Mouse (Mus musculus) limb, embryonic 13.5 days (tissue): ENCODE results near the gene Flnb. TPM values are rescaled to one million over a fixed set of nuclear protein-coding genes. Genes with fewer than 3 reads are reported as not detected.

Experiments
- ATAC-seq: fragments of 200-750 bp; cut with Nextera tagmentation; 2 replicates; pipeline ENCODE4 v1.8.0; 2017; ENCODE audit warnings: low read depth, moderate number of reproducible peaks, moderate TSS enrichment; ENCODE audit not compliant: low FRiP score
- H3K27ac ChIP-seq: fragments of 300-500 bp; sonication (generic); 2 replicates; pipeline ENCODE4 v1.5.1; 2015; ENCODE audit warnings: inconsistent platforms, mild to moderate bottlenecking, moderate library complexity
- H3K27me3 ChIP-seq: fragments of 300-500 bp; sonication (generic); 2 replicates; pipeline ENCODE4 v1.6.1; 2015; ENCODE audit warnings: mild to moderate bottlenecking, inconsistent platforms
- H3K36me3 ChIP-seq: fragments of 300-500 bp; sonication (generic); 2 replicates; pipeline ENCODE4 v1.6.1; 2015; ENCODE audit warnings: inconsistent platforms, mild to moderate bottlenecking, moderate library complexity
- H3K4me1 ChIP-seq: fragments of 300-500 bp; sonication (generic); 2 replicates; pipeline ENCODE4 v1.6.1; 2015; ENCODE audit warnings: inconsistent platforms
- H3K4me2 ChIP-seq: fragments of 300-500 bp; sonication (generic); replicated peaks from 2 replicates; pipeline ENCODE4 v1.6.1; 2015; ENCODE audit warnings: inconsistent platforms, mild to moderate bottlenecking, moderate library complexity
- H3K4me3 ChIP-seq: fragments of 300-500 bp; sonication (generic); 2 replicates; pipeline ENCODE4 v1.5.1; 2015; ENCODE audit warnings: moderate library complexity, mild to moderate bottlenecking, inconsistent platforms
- H3K9ac ChIP-seq: fragments of 300-500 bp; sonication (generic); 2 replicates; pipeline ENCODE4 v1.6.1; 2015; ENCODE audit warnings: mild to moderate bottlenecking, inconsistent platforms
- H3K9me3 ChIP-seq: fragments of 300-500 bp; sonication (generic); 2 replicates; pipeline ENCODE4 v1.6.1; 2016; ENCODE audit warnings: inconsistent platforms
- WGBS: fragments of 180-500 bp; shearing (Covaris S2); methylation state at CpG from one replicate; pipeline ENCODE4 v1.1.7; 2015; 5-methylcytosine and 5-hydroxymethylcytosine counted together
- polyA plus RNA-seq: library from polyadenylated mRNA; unstranded; fragments of >200 nt; fragmentation: Nextera tagmentation; extraction: Ambion mirVana; gene quantifications from 2 replicates; pipeline ENCODE4 v1.2.1, GENCODE M21; 2015

Gene Flnb
- polyA plus RNA-seq, 1 experiment from 2014 or later: 45.3 TPM

GRCm38 (mm10) chr14:7938809-7939784, 121.3 kb downstream of the Flnb start:
- Histone ChIP-seq H3K4me2 (no peak overlapping the region), H3K4me1 (peaks cover 82% of the 10 kb centered on the region), H3K36me3 (peaks cover 73% of the 10 kb centered on the region), H3K4me3 (no peak overlapping the region), H3K9ac (no peak overlapping the region), H3K27ac (peak overlapping the region; percentile 71; the same call in 1 of the 2 replicates), H3K27me3 (no peaks in the 10 kb centered on the region), H3K9me3 (no peaks in the 10 kb centered on the region)
- peak; percentile 64 for ATAC-seq
- 50% methylated on average over 19 of the region's 19 CpGs for WGBS

GRCm38 (mm10) chr14:7941413-7941812, 123.7 kb downstream of the Flnb start:
- 72% methylated on average over 5 of the region's 5 CpGs for WGBS
- H3K4me2 ChIP-seq: no peak overlapping the region
- peaks cover 80% of the 10 kb centered on the region for H3K4me1 ChIP-seq
- H3K27me3 ChIP-seq: no peaks in the 10 kb centered on the region
- no peak overlapping the region for H3K9ac ChIP-seq
- no peaks in the 10 kb centered on the region for H3K9me3 ChIP-seq
- ATAC-seq: no peak
- peaks cover 75% of the 10 kb centered on the region for H3K36me3 ChIP-seq
- H3K4me3 ChIP-seq: no peak overlapping the region
- H3K27ac ChIP-seq: no peak overlapping the region

GRCm38 (mm10) chr14:7943101-7943800, 125.5 kb downstream of the Flnb start:
- no peak for ATAC-seq
- peak overlapping the region; percentile 34; the same call in 1 of the 2 replicates for H3K27ac ChIP-seq
- WGBS: 52% methylated on average over 7 of the region's 7 CpGs

GRCm38 (mm10) chr14:7943801-7944135, 126.0 kb downstream of the Flnb start:
- 73% methylated on average over 3 of the region's 3 CpGs for WGBS
- no peak for ATAC-seq
- H3K4me2 ChIP-seq: no peak overlapping the region
- H3K4me3 ChIP-seq: no peak overlapping the region
- H3K27me3 ChIP-seq: no peaks in the 10 kb centered on the region
- peaks cover 57% of the 10 kb centered on the region for H3K4me1 ChIP-seq
- H3K9me3 ChIP-seq: no peaks in the 10 kb centered on the region
- H3K9ac ChIP-seq: no peak overlapping the region
- peaks cover 90% of the 10 kb centered on the region for H3K36me3 ChIP-seq
- H3K27ac ChIP-seq: peak overlapping the region; percentile 34; the same call in 1 of the 2 replicates

More at GRCm38 (mm10) chr14:7943101-7943800, 125.5 kb downstream of the Flnb start:
- Histone ChIP-seq H3K9ac (no peak overlapping the region), H3K27me3 (no peaks in the 10 kb centered on the region), H3K9me3 (no peaks in the 10 kb centered on the region), H3K4me1 (peaks cover 62% of the 10 kb centered on the region), H3K4me3 (no peak overlapping the region), H3K36me3 (peaks cover 85% of the 10 kb centered on the region), H3K4me2 (no peak overlapping the region)

GRCm38 (mm10) chr14:7944349-7945039, 126.7 kb downstream of the Flnb start:
- no peak for ATAC-seq
- no peaks in the 10 kb centered on the region for H3K9me3 ChIP-seq
- no peak overlapping the region for H3K4me3 ChIP-seq
- H3K36me3 ChIP-seq: peaks cover 96% of the 10 kb centered on the region
- peak overlapping the region; percentile 34; the same call in 1 of the 2 replicates for H3K27ac ChIP-seq
- H3K4me1 ChIP-seq: peaks cover 50% of the 10 kb centered on the region
- WGBS: 49% methylated on average over 8 of the region's 8 CpGs
- no peak overlapping the region for H3K9ac ChIP-seq
- no peak overlapping the region for H3K4me2 ChIP-seq
- no peaks in the 10 kb centered on the region for H3K27me3 ChIP-seq

- H3K27me3 ChIP-seq: no peaks in the 10 kb centered on the region
- 80% methylated on average over 5 of the region's 5 CpGs for WGBS
- H3K4me3 ChIP-seq: no peak overlapping the region
- no peak for ATAC-seq
- peaks cover 96% of the 10 kb centered on the region for H3K36me3 ChIP-seq
- no peak overlapping the region for H3K4me2 ChIP-seq
- no peak overlapping the region for H3K9ac ChIP-seq
- H3K27ac ChIP-seq: no peak overlapping the region
- peaks cover 43% of the 10 kb centered on the region for H3K4me1 ChIP-seq
- H3K9me3 ChIP-seq: no peaks in the 10 kb centered on the region
These were observed 127.5 kb downstream of the Flnb start for GRCm38 (mm10) chr14:7945261-7945660.

- H3K36me3 ChIP-seq: peaks cover 57% of the 10 kb centered on the region
- WGBS: 90% methylated on average over 9 of the region's 9 CpGs
These were observed 133.5 kb downstream of the Flnb start for GRCm38 (mm10) chr14:7951234-7951633.

GRCm38 (mm10) chr14:7952610-7953254, 135.0 kb downstream of the Flnb start:
- no peak for ATAC-seq
- no peaks in the 10 kb centered on the region for H3K9me3 ChIP-seq
- peaks cover 45% of the 10 kb centered on the region for H3K36me3 ChIP-seq
- H3K9ac ChIP-seq: no peak overlapping the region; the same call in 1 of the 2 replicates
- H3K27ac ChIP-seq: 0 out of 2 replicates have a peak overlapping the region, but pooled peaks have one; percentile 0
- H3K27me3 ChIP-seq: no peaks in the 10 kb centered on the region
- no peak overlapping the region for H3K4me2 ChIP-seq
- WGBS: 17% methylated on average over 12 of the region's 12 CpGs
- H3K4me3 ChIP-seq: no peak overlapping the region
- peaks cover 32% of the 10 kb centered on the region for H3K4me1 ChIP-seq

More at GRCm38 (mm10) chr14:7951234-7951633, 133.5 kb downstream of the Flnb start:
- ATAC-seq: no peak
- peaks cover 27% of the 10 kb centered on the region for H3K4me1 ChIP-seq
- H3K9ac ChIP-seq: no peak overlapping the region
- H3K9me3 ChIP-seq: no peaks in the 10 kb centered on the region
- H3K27ac ChIP-seq: no peak overlapping the region
- H3K27me3 ChIP-seq: no peaks in the 10 kb centered on the region
- no peak overlapping the region for H3K4me3 ChIP-seq
- no peak overlapping the region for H3K4me2 ChIP-seq

GRCm38 (mm10) chr14:7954071-7954471, 136.3 kb downstream of the Flnb start:
- ATAC-seq: peak; percentile 21; the same call in 1 of the 2 replicates
- peak overlapping the region; percentile 61; the same call in 1 of the 2 replicates for H3K27ac ChIP-seq
- 36% methylated on average over 6 of the region's 6 CpGs for WGBS

GRCm38 (mm10) chr14:7956427-7956826, 138.7 kb downstream of the Flnb start:
- WGBS: 73% methylated on average over 10 of the region's 10 CpGs
- Histone ChIP-seq H3K4me3 (no peak overlapping the region), H3K9ac (no peak overlapping the region), H3K27ac (no peak overlapping the region), H3K27me3 (no peaks in the 10 kb centered on the region), H3K4me1 (peaks cover 41% of the 10 kb centered on the region), H3K4me2 (no peak overlapping the region), H3K9me3 (no peaks in the 10 kb centered on the region), H3K36me3 (peaks cover 9% of the 10 kb centered on the region)
- no peak for ATAC-seq

More at GRCm38 (mm10) chr14:7954071-7954471, 136.3 kb downstream of the Flnb start:
- Histone ChIP-seq H3K36me3 (peaks cover 32% of the 10 kb centered on the region), H3K9ac (no peak overlapping the region), H3K4me1 (peaks cover 32% of the 10 kb centered on the region), H3K4me2 (no peak overlapping the region), H3K27me3 (no peaks in the 10 kb centered on the region), H3K9me3 (no peaks in the 10 kb centered on the region), H3K4me3 (no peak overlapping the region)

- no peak within 1 kb of the TSS for H3K4me3 ChIP-seq
- no peaks in the 10 kb centered on the region for H3K9me3 ChIP-seq
- H3K36me3 ChIP-seq: peaks cover 3% of the 10 kb centered on the region; the same call in 1 of the 2 replicates
- no peak within 1 kb of the TSS for H3K9ac ChIP-seq
- no peak within 1 kb of the TSS for H3K27ac ChIP-seq
- 54% methylated on average over 9 of the region's 9 CpGs for WGBS
- no peak within 1 kb of the TSS for H3K4me2 ChIP-seq
- no peak for ATAC-seq
- peaks cover 41% of the 10 kb centered on the region for H3K4me1 ChIP-seq
- H3K27me3 ChIP-seq: no peaks in the 10 kb centered on the region
These were observed 139.3 kb downstream of the Flnb start, which contains the start of gene Gm45521 for GRCm38 (mm10) chr14:7957049-7957448. Gene Gm45521, plus strand, starts transcription at chr14:7957288.
